Mouse (Mus musculus) liver, embryonic 14.5 days (tissue): ENCODE measurements around the gene Ttc22. TPM values are rescaled to one million over a fixed set of nuclear protein-coding genes. Genes with fewer than 3 reads are reported as not detected.

ENCODE experiments used
- ATAC-seq: fragments of 200-750 bp; cut with Nextera tagmentation; 2 replicates; pipeline ENCODE4 v1.8.0; 2017; ENCODE audit warnings: moderate number of reproducible peaks, mild to moderate bottlenecking, moderate library complexity; ENCODE audit not compliant: insufficient read depth
- DNase-seq, 3 experiments: peaks; one replicate each; pipeline ENCODE4 v3.0.0-alpha.2; 2012 to 2013; ENCODE audit warnings: low read depth in 3 of 3, low spot score in 3 of 3
- H3K27ac ChIP-seq: fragments of 300-500 bp; sonication (generic); 2 replicates; pipeline ENCODE4 v1.5.1; 2014; ENCODE audit warnings: moderate library complexity, mild to moderate bottlenecking, control low read depth, inconsistent platforms
- H3K27me3 ChIP-seq: fragments of 300-500 bp; sonication (generic); 2 replicates; pipeline ENCODE4 v1.6.1; 2014; ENCODE audit warnings: mild to moderate bottlenecking, low read length, moderate library complexity; ENCODE audit not compliant: control insufficient read depth, insufficient read depth
- H3K36me3 ChIP-seq: fragments of 300-500 bp; sonication (generic); replicated peaks from 2 replicates; pipeline ENCODE4 v1.6.1; 2014; ENCODE audit warnings: low read depth; ENCODE audit not compliant: control insufficient read depth, insufficient read depth
- H3K4me1 ChIP-seq, 2 experiments: fragments of 200-500 bp in 1 of 2; fragments of 300-500 bp in 1 of 2; sonication (generic) in 1 of 2; replicated peaks; 2 replicates each; pipeline ENCODE4 v1.6.1; 2012 to 2014; ENCODE audit warnings: antibody characterized with exemption in 1 of 2, inconsistent platforms in 1 of 2, low read length in 1 of 2; ENCODE audit not compliant: control insufficient read depth in 2 of 2, insufficient read depth in 2 of 2
- H3K4me2 ChIP-seq: fragments of 300-500 bp; sonication (generic); 2 replicates; pipeline ENCODE4 v1.6.1; 2014; ENCODE audit warnings: low read depth, mild to moderate bottlenecking, control low read depth, moderate library complexity
- H3K4me3 ChIP-seq, 2 experiments: fragments of 200-500 bp in 1 of 2; fragments of 300-500 bp in 1 of 2; sonication (generic) in 1 of 2; 2 replicates each; pipeline ENCODE4 v1.5.1; 2012 to 2014; ENCODE audit warnings: low read depth in 2 of 2, low read length in 2 of 2, mild to moderate bottlenecking in 2 of 2, control low read depth in 1 of 2, inconsistent platforms in 1 of 2, moderate library complexity in 1 of 2; ENCODE audit not compliant: insufficient read depth in 1 of 2
- H3K9ac ChIP-seq: fragments of 300-500 bp; sonication (generic); replicated peaks from 2 replicates; pipeline ENCODE4 v1.6.1; 2014; ENCODE audit warnings: mild to moderate bottlenecking, control low read depth, moderate library complexity
- H3K9me3 ChIP-seq: fragments of 300-500 bp; sonication (generic); 2 replicates; pipeline ENCODE4 v1.6.1; 2016; ENCODE audit warnings: low read length, mixed read lengths; ENCODE audit not compliant: control insufficient read depth
- CTCF ChIP-seq: IDR thresholded peaks from 2 replicates; pipeline ENCODE4 v1.5.1; 2016; ENCODE audit warnings: antibody characterized with exemption, low read depth, control low read depth
- EP300 ChIP-seq: IDR thresholded peaks from 2 replicates; pipeline ENCODE4 v1.6.1; 2016; ENCODE audit warnings: antibody characterized with exemption, low read depth
- WGBS: fragments of 180-500 bp; shearing (Covaris S2); extraction: QIAGEN DNeasy Blood & Tissue Kit; methylation state at CpG from one replicate; pipeline ENCODE4 v1.1.7; 2014; ENCODE audit not compliant: insufficient replicate concordance; 5-methylcytosine and 5-hydroxymethylcytosine counted together
- polyA plus RNA-seq, 2 experiments: library from polyadenylated mRNA; depleted of rRNA in 1 of 2; stranded (reverse) in 1 of 2; unstranded in 1 of 2; fragments of >200 nt; fragmentation: Nextera tagmentation in 1 of 2; extraction: Ambion mirVana in 1 of 2; gene quantifications; 2 replicates each; pipeline versions ENCODE4 v1.2.1 to v1.2.3; 2012 to 2014

The Ttc22 gene
- polyA plus RNA-seq, 2 experiments: 0.02 TPM; not detected in 1

GRCm38 (mm10) chr4:106600770-106601169, 21.5 kb upstream of the Ttc22 start:
- H3K4me3 ChIP-seq: no peak overlapping the region
- no peak overlapping the region for H3K27ac ChIP-seq
- ATAC-seq (no peak), DNase-seq (no peak)
- no peak overlapping the region for H3K9ac ChIP-seq
- H3K36me3 ChIP-seq: no peaks in the 10 kb centered on the region
- 74% methylated on average over 4 of the region's 4 CpGs for WGBS
- H3K4me1 ChIP-seq: no peaks in the 10 kb centered on the region
- no peaks in the 10 kb centered on the region for H3K27me3 ChIP-seq
- TF ChIP-seq CTCF: no peak
- TF ChIP-seq EP300: no peak
- no peak overlapping the region for H3K4me2 ChIP-seq
- no peaks in the 10 kb centered on the region for H3K9me3 ChIP-seq

- no peak overlapping the region for H3K27ac ChIP-seq
- 0 out of 4 replicates have a peak overlapping the region, but pooled peaks of 1 of the 2 experiments have one; percentile 9 for H3K4me3 ChIP-seq
- no peak overlapping the region for H3K9ac ChIP-seq
- WGBS: 42% methylated on average over 18 of the region's 18 CpGs
- DNase-seq (no peak), ATAC-seq (peak; percentile 82)
- TF ChIP-seq EP300: no peak
- no peak for TF ChIP-seq CTCF
- H3K36me3 ChIP-seq: no peaks in the 10 kb centered on the region
- H3K27me3 ChIP-seq: no peaks in the 10 kb centered on the region
- no peaks in the 10 kb centered on the region for H3K9me3 ChIP-seq
- 0 out of 4 replicates have a peak, but pooled peaks cover 0 to 2% of the 10 kb centered on the region in 2 experiments for H3K4me1 ChIP-seq
- peak overlapping the region; percentile 23; the same call in 1 of the 2 replicates for H3K4me2 ChIP-seq
Measured at GRCm38 (mm10) chr4:106606639-106607554, 15.3 kb upstream of the Ttc22 start.

- Histone ChIP-seq H3K9me3 (no peaks in the 10 kb centered on the region), H3K9ac (no peak overlapping the region), H3K27ac (no peak overlapping the region), H3K4me1 (peaks cover 2 to 6% of the 10 kb centered on the region in 2 experiments), H3K4me2 (no peak overlapping the region), H3K36me3 (no peaks in the 10 kb centered on the region), H3K4me3 (no peak overlapping the region), H3K27me3 (no peaks in the 10 kb centered on the region)
- WGBS: 59% methylated on average over 1 of the region's 1 CpGs
- no peak for TF ChIP-seq CTCF
- TF ChIP-seq EP300: no peak
- ATAC-seq (no peak), DNase-seq (no peak)
Measured at GRCm38 (mm10) chr4:106607905-106608304, 14.3 kb upstream of the Ttc22 start.

GRCm38 (mm10) chr4:106613105-106613504, 9.1 kb upstream of the Ttc22 start:
- Histone ChIP-seq H3K4me3 (no peak overlapping the region), H3K36me3 (no peaks in the 10 kb centered on the region), H3K27me3 (peaks cover 5% of the 10 kb centered on the region), H3K4me1 (peaks cover 20 to 22% of the 10 kb centered on the region in 2 experiments), H3K9me3 (no peaks in the 10 kb centered on the region), H3K27ac (peak overlapping the region; percentile 5), H3K4me2 (no peak overlapping the region), H3K9ac (no peak overlapping the region; the same call in 1 of the 2 replicates)
- 69% methylated on average over 8 of the region's 8 CpGs for WGBS
- DNase-seq (no peak), ATAC-seq (peak; percentile 11; the same call in 1 of the 2 replicates)
- TF ChIP-seq EP300 (no peak), CTCF (no peak)

GRCm38 (mm10) chr4:106613560-106613959, 8.7 kb upstream of the Ttc22 start:
- peak overlapping the region in 1 of 2 experiments; percentile 27; a peak in 1 of 4 replicates for H3K4me3 ChIP-seq
- peak overlapping the region; percentile 74 for H3K4me2 ChIP-seq
- ATAC-seq: peak; percentile 83
- H3K9me3 ChIP-seq: no peaks in the 10 kb centered on the region
- peak overlapping the region; percentile 74 for H3K9ac ChIP-seq
- peak overlapping the region; percentile 87 for H3K27ac ChIP-seq
- peaks cover 5% of the 10 kb centered on the region for H3K27me3 ChIP-seq
- peaks cover 20 to 22% of the 10 kb centered on the region in 2 experiments for H3K4me1 ChIP-seq
- peak; percentile 72 to 77 (median 77) for DNase-seq
- WGBS: 33% methylated on average over 3 of the region's 3 CpGs
- no peaks in the 10 kb centered on the region for H3K36me3 ChIP-seq
- TF ChIP-seq CTCF: no peak
- TF ChIP-seq EP300: peak; percentile 94
